Mouse (Mus musculus) testis, adult 2 months (tissue): ENCODE data around the gene Rbms2. TPM values are rescaled to one million over a fixed set of nuclear protein-coding genes. Genes with fewer than 3 reads are reported as not detected.
"Not testable (repeated sequence)": the region's sequence is repeated elsewhere in the genome, so short reads cannot be mapped to it uniquely, and the experiment has no call there.

Experiments
- H3K27ac ChIP-seq: fragments of 200-500 bp; 2 replicates; pipeline ENCODE4 v1.5.1; 2012; ENCODE audit warnings: low read depth, low read length; ENCODE audit not compliant: control insufficient read depth, insufficient read depth
- H3K27me3 ChIP-seq: fragments of 200-500 bp; 2 replicates; pipeline ENCODE4 v1.6.1; 2012; ENCODE audit warnings: mild to moderate bottlenecking, low read length, moderate library complexity; ENCODE audit not compliant: control insufficient read depth, insufficient read depth
- H3K36me3 ChIP-seq: fragments of 200-500 bp; 2 replicates; pipeline ENCODE4 v1.6.1; 2012; ENCODE audit warnings: mild to moderate bottlenecking, low read length; ENCODE audit not compliant: control insufficient read depth, insufficient read depth
- H3K4me1 ChIP-seq: fragments of 200-500 bp; 2 replicates; pipeline ENCODE4 v1.6.1; 2012; ENCODE audit warnings: low read length; ENCODE audit not compliant: control insufficient read depth, insufficient read depth
- H3K4me3 ChIP-seq: fragments of 200-500 bp; 2 replicates; pipeline ENCODE4 v1.5.1; 2012; ENCODE audit warnings: low read depth, mild to moderate bottlenecking, low read length, moderate library complexity, mixed read lengths; ENCODE audit not compliant: control insufficient read depth
- CTCF ChIP-seq: fragments of 200-500 bp; IDR thresholded peaks from 2 replicates; pipeline ENCODE4 v1.5.1; 2012; ENCODE audit warnings: low read depth, mild to moderate bottlenecking, inconsistent platforms, low read length, moderate library complexity; ENCODE audit not compliant: control insufficient read depth, insufficient read depth, insufficient replicate concordance
- POLR2A ChIP-seq: fragments of 200-500 bp; IDR thresholded peaks from 2 replicates; pipeline ENCODE4 v1.6.1; 2012; ENCODE audit warnings: low read depth, mild to moderate bottlenecking, inconsistent platforms, low read length, moderate library complexity; ENCODE audit not compliant: control insufficient read depth
- polyA plus RNA-seq: library from polyadenylated mRNA; depleted of rRNA; stranded (reverse); fragments of >200 nt; gene quantifications from 2 replicates; pipeline ENCODE4 v1.2.3, GENCODE M21; 2012

Rbms2 gene
- polyA plus RNA-seq, 1 experiment, result 19.4 TPM

GRCm38 (mm10) chr10:128175996-128176755 is 3.9 kb downstream of the Rbms2 start:
- Histone ChIP-seq H3K4me1 (no peaks in the 10 kb centered on the region), H3K27ac (peak overlapping the region; percentile 77), H3K36me3 (no peaks in the 10 kb centered on the region), H3K4me3 (peak overlapping the region; percentile 79), H3K27me3 (no peaks in the 10 kb centered on the region)
- TF ChIP-seq POLR2A (no peak), CTCF (no peak)

- TF ChIP-seq POLR2A (no peak), CTCF (no peak)
- H3K4me3 ChIP-seq, result peak overlapping the region; percentile 79; the same call in 1 of the 2 replicates
- H3K27me3 ChIP-seq, result no peaks in the 10 kb centered on the region
- H3K27ac ChIP-seq, result no peak overlapping the region
- no peaks in the 10 kb centered on the region for H3K36me3 ChIP-seq
- H3K4me1 ChIP-seq, result no peaks in the 10 kb centered on the region
Measured at GRCm38 (mm10) chr10:128175302-128175701, 4.8 kb downstream of the Rbms2 start.

- not testable (repeated sequence) for H3K4me1 ChIP-seq, H3K36me3 ChIP-seq, H3K4me3 ChIP-seq, H3K27ac ChIP-seq, H3K27me3 ChIP-seq
Measured at GRCm38 (mm10) chr10:128171348-128171747, 8.7 kb downstream of the Rbms2 start.

- TF ChIP-seq POLR2A (no peak), CTCF (no peak)
- Histone ChIP-seq H3K36me3 (no peaks in the 10 kb centered on the region), H3K27ac (no peak overlapping the region)
Measured at GRCm38 (mm10) chr10:128167091-128167490, 13.0 kb downstream of the Rbms2 start.

DNA sequence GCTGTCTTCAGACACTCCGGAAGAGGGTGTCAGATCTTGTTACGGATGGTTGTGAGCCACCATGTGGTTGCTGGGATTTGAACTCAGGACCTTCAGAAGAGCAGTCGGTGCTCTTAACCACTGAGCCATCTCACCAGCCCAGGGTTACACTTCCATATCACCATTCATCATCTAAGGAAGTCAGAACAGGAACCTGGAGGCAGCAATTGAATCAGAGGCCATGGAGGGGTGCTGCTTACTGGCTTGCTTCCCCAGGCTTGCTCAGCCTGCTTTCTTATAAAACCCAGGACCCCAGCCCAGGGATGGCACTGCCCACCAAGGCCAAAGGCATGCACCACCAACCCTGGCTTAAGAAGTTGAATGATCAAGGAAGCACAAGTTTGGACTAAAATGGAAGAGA is 14.4 kb downstream of the Rbms2 start:
- not testable (repeated sequence) for H3K27me3 ChIP-seq, H3K4me3 ChIP-seq, H3K4me1 ChIP-seq, H3K27ac ChIP-seq, H3K36me3 ChIP-seq

More at GRCm38 (mm10) chr10:128167091-128167490, 13.0 kb downstream of the Rbms2 start:
- no peaks in the 10 kb centered on the region for H3K4me1 ChIP-seq
- no peak overlapping the region for H3K4me3 ChIP-seq
- no peaks in the 10 kb centered on the region for H3K27me3 ChIP-seq

DNA sequence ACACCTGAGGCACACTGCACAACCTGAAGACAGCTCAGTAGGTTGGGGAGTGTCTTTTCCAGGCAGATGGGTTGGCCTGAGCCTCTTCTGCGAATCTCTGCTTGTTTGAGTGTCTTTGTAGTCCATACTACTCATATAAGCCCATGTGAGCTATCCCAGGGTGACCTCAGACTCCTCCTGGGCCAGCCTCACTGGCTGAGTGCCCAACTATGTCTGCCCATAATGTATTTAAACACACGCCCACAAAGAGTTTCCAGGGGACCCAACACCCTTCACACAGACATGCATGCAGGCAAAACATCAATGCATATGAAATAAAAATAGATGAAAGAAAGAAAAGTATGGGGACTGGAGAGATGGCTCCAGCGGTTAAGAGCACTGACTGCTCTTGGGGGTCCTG is 26.1 kb downstream of the Rbms2 start:
- H3K4me1 ChIP-seq, result no peaks in the 10 kb centered on the region
- no peaks in the 10 kb centered on the region for H3K36me3 ChIP-seq
- H3K4me3 ChIP-seq, result no peak overlapping the region
- TF ChIP-seq POLR2A (no peak), CTCF (no peak)
- no peak overlapping the region for H3K27ac ChIP-seq
- H3K27me3 ChIP-seq, result no peaks in the 10 kb centered on the region

DNA sequence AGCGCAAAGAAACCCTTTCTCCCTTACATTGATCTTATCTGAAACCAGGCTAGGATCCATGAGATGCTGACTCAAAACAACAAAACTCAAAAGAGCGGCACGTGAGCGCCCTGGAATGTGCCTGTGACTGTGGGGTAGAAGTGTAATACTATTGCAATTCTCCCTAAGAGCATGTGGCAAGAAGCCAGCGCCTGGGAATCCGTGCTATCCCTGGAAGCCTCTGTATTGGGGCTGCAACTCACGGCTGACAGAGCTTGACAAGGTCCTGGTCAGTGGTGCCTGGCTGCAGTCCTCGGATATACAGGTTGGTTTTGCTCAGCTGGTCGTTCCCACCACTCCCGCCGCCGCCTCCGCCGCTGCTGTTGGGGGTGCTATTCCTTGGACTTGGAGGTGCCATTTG is 29.2 kb downstream of the Rbms2 start:
- H3K36me3 ChIP-seq, result no peaks in the 10 kb centered on the region
- H3K4me3 ChIP-seq, result no peak overlapping the region
- H3K27me3 ChIP-seq, result no peaks in the 10 kb centered on the region
- H3K27ac ChIP-seq, result no peak overlapping the region
- TF ChIP-seq CTCF, result no peak
- TF ChIP-seq POLR2A, result no peak
- H3K4me1 ChIP-seq, result no peaks in the 10 kb centered on the region

GRCm38 (mm10) chr10:128149592-128149991 is 30.5 kb downstream of the Rbms2 start:
- Histone ChIP-seq H3K4me1 (no peaks in the 10 kb centered on the region), H3K4me3 (no peak overlapping the region), H3K27me3 (no peaks in the 10 kb centered on the region), H3K27ac (peak overlapping the region; percentile 33; the same call in 1 of the 2 replicates), H3K36me3 (no peaks in the 10 kb centered on the region)
- TF ChIP-seq CTCF (peak; percentile 28; the same call in 1 of the 2 replicates), POLR2A (no peak)
